Mouse (Mus musculus) adrenal gland (tissue): ENCODE data around the gene Lrrc36.

ENCODE experiments used
- intact Hi-C: fragments of 180-260 bp; cut with DNase I; formaldehyde crosslinking; loops from one replicate; pipeline ENCODE4 v1.15.1; 2025

The Lrrc36 gene

GRCm38 (mm10) chr8:105431743-105432515, 18.6 kb downstream of the Lrrc36 start:
- intact Hi-C loops, result no loop called here

DNA sequence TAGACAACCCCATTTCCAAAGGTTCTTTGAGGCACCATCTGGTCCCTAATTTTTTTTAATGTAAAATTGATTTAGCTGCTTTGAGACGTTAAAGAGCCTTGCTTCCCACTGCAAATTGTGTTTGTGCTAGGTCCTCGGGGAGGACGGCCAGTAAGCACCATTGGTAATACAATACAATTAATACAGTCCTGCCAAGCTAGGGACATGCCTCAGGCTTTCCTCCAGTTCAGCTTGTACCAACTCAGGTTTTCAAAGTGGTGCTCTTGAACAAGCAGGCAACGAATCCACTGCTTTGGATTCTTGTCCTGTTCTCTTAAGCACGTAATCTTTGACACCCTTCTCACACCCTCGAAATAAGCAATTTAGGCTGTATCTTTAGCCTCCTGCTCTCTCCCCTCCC, 19.6 kb downstream of the Lrrc36 start:
- intact Hi-C loops, result no loop called here

- intact Hi-C loops, result no loop called here
These were observed 20.1 kb downstream of the Lrrc36 start for GRCm38 (mm10) chr8:105433511-105433910.

DNA sequence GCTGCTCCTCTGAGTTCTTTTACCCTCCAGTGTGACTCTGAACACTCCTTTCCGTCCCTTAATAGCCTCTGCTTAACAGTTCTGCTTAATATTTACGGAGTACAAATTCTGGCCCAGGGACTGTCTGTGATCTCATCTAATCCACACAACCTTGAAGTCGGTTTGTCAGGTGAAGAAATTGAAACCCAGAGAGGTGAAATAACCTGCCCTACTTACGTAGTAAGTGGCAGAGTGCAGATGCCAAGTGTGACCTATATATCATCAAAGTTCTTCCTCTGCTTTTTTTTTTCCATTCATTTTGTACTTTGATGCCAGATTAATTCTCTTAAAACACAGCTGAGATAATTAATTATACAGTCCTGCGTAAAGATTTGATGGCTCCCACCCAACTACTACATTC, 20.8 kb downstream of the Lrrc36 start:
- intact Hi-C loops, result no loop called here

- intact Hi-C loops, result no loop called here
These were observed 22.8 kb downstream of the Lrrc36 start for GRCm38 (mm10) chr8:105436218-105436617.

DNA sequence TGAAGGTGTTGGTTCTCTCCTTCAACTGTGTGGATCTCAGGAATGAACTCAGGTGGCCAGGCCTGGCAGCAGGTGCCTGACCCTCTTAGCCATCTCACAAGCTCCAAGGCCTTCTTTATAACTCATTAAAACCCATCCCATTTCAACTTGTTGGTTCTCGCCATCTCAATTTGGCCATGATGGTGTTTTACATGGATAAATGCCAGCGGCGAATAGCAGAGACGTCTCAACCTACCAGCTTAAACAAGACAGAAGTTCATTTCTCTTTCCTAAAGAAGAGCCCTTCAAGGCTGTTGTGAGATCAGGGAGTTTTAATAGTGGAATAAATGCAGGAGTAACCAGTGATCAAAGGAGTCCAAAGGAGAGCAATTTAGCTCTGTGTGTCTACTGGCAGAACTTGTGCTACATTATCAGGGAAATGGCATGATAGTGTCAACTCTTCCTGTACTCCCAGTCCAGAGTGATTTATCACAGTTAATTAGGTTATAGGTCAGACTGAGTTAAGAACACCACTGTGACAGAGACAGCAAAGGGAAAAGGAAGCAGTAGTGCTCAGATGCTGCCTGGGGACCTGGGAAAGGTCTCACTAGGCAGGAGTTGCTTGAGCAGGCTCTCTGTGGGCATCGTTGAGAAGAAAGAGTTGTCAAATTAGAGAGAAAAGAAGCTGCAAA, 23.8 kb downstream of the Lrrc36 start:
- intact Hi-C loops, result no loop called here

DNA sequence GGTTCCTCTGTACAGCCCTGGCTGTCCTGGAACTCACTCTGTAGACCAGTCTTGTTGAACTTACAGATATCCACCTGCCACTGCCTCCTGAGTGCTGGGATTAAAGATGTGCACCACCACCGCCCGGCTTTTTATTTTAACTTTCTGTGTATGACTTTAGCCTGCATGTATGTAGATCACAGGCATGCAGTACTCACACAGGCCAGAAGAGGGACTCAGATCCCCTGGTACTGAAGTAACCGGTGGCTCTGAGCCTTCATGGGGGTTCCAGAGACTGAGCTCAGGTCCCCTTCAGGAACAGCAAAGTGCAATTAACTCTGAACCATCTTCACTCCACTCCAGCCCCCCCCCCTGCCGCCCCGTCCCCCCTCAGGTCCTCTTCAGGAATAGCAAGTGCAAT, 25.5 kb downstream of the Lrrc36 start:
- intact Hi-C loops, result no loop called here

DNA sequence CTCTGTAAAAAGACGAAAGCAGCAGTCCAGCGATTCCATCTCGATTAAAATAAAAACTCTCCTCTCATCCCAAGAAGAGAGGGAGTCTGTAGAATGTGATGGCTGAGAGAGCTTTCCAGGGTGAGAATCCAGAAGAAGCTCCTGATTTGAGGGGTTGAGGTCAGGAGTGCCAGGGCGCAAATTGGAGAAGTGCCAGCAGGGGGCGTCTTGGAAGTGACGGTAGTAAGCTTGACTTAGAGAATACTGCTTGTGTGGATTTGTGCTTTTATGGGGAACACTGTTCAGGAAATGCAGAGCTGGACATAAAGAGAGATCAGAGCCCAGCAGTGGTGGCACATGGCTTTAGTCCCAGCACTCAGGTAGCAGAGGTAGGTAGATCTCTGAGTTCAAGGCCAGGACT, 28.1 kb downstream of the Lrrc36 start:
- intact Hi-C loops, result loop anchor here (5.0 kb wide), 1 partner anchor 36 kb away; no protein-coding TSS in a partner anchor

GRCm38 (mm10) chr8:105442661-105443060, 29.3 kb downstream of the Lrrc36 start:
- intact Hi-C loops, result loop anchor here (5.0 kb wide), 1 partner anchor 35 kb away; no protein-coding TSS in a partner anchor

GRCm38 (mm10) chr8:105445296-105446126, 32.1 kb downstream of the Lrrc36 start:
- intact Hi-C loops, result no loop called here

- intact Hi-C loops, result no loop called here
These were observed 32.8 kb downstream of the Lrrc36 start for GRCm38 (mm10) chr8:105446127-105446552.

- intact Hi-C loops, result no loop called here
These were observed 34.8 kb downstream of the Lrrc36 start for GRCm38 (mm10) chr8:105448188-105448587.

DNA sequence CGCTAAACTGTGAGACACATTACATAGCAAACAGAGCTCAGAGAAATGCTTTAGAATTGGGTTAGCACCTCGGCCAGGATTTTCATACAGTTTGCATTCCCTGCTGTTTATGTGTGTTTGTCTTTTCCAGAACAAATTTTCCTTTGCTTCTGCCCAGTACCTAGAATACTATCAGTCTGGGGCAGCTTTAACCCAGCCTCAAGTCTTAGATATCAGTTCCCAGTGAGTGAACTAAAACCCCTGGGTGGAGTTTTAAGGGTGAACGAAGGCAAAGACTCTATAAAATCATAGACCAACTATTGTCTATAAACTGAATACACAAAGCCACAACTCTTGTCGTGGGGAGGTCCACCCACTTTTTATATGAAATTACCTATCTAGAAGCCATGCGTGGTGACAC, 35.2 kb downstream of the Lrrc36 start:
- intact Hi-C loops, result no loop called here

GRCm38 (mm10) chr8:105450977-105451376, 37.6 kb downstream of the Lrrc36 start:
- intact Hi-C loops, result no loop called here

- intact Hi-C loops, result no loop called here
These were observed 38.7 kb downstream of the Lrrc36 start for GRCm38 (mm10) chr8:105451903-105452603.

DNA sequence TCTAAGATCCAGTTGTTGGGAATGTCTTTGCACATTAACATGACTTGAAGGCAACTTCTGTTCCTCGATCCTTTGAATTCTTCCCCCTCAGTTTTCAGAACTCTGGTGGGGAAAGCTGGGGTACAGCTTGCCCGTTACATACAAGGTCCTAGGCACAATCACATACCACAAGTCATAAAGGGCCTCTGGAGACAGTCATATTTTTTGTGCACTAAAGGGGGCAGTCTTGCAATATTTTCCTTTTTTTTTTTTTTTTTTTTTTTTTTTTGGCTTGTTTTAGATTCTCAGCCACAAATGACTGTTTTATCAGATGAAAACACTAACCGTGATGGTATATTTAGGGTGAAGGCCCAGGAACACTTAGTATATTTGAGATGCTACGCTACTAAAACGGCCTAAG, 39.9 kb downstream of the Lrrc36 start:
- intact Hi-C loops, result no loop called here

DNA sequence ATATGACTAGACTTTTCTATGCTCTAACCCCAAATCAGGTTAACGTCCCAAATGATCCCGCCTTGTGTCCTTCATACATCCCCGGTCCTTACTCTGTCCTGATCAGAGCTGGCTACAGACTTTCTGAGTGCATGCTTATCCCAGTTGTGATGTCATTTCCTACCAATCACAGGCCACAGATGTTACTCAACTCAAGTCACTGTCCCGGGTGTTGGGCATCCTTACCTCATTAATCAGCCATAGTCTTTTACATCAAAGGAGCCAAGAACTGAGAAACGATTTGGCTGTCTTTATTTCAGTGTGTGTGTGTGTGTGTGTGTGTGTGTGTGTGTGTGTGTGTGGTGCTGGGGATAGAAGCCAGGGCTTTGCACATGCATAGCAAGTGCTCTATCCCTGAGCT, 40.7 kb downstream of the Lrrc36 start:
- intact Hi-C loops, result no loop called here

- intact Hi-C loops, result no loop called here
These were observed 41.8 kb downstream of the Lrrc36 start for GRCm38 (mm10) chr8:105455218-105455617.

GRCm38 (mm10) chr8:105461085-105461803, 47.9 kb downstream of the Lrrc36 start:
- intact Hi-C loops, result no loop called here

- intact Hi-C loops, result no loop called here
These were observed 51.2 kb downstream of the Lrrc36 start for GRCm38 (mm10) chr8:105464595-105464994.

- intact Hi-C loops, result no loop called here
These were observed 52.9 kb downstream of the Lrrc36 start for GRCm38 (mm10) chr8:105466246-105466645.
